Mouse (Mus musculus) midbrain, postnatal 0 days (tissue): ENCODE results near the gene Zfp654. TPM values are rescaled to one million over a fixed set of nuclear protein-coding genes. Genes with fewer than 3 reads are reported as not detected.

Experiments
- ATAC-seq: fragments of 200-750 bp; cut with Nextera tagmentation; 2 replicates; pipeline ENCODE4 v1.8.0; 2017; ENCODE audit warnings: moderate number of reproducible peaks, mild to moderate bottlenecking, moderate TSS enrichment, moderate library complexity; ENCODE audit not compliant: low FRiP score
- DNase-seq: peaks from one replicate; pipeline ENCODE4 v3.0.0-alpha.2; 2015; ENCODE audit warnings: low spot score
- H3K27ac ChIP-seq: fragments of 300-500 bp; sonication (generic); 2 replicates; pipeline ENCODE4 v1.5.1; 2014; ENCODE audit warnings: low read depth, mild to moderate bottlenecking, low read length, mixed read lengths
- H3K27me3 ChIP-seq: fragments of 300-500 bp; sonication (generic); 2 replicates; pipeline ENCODE4 v1.6.1; 2014; ENCODE audit warnings: low read length, control low read depth, mixed read lengths; ENCODE audit not compliant: insufficient read depth
- H3K36me3 ChIP-seq: fragments of 300-500 bp; sonication (generic); 2 replicates; pipeline ENCODE4 v1.6.1; 2014; ENCODE audit warnings: low read length, control low read depth, mixed read lengths; ENCODE audit not compliant: insufficient read depth
- H3K4me1 ChIP-seq: fragments of 300-500 bp; sonication (generic); 2 replicates; pipeline ENCODE4 v1.6.1; 2014; ENCODE audit warnings: mild to moderate bottlenecking, control low read depth, antibody characterized with exemption, low read length, mixed read lengths; ENCODE audit not compliant: insufficient read depth
- H3K4me2 ChIP-seq: fragments of 300-500 bp; sonication (generic); 2 replicates; pipeline ENCODE4 v1.6.1; 2014; ENCODE audit warnings: low read depth, mild to moderate bottlenecking, low read length, mixed read lengths; ENCODE audit not compliant: poor library complexity, severe bottlenecking
- H3K4me3 ChIP-seq: fragments of 300-500 bp; sonication (generic); 2 replicates; pipeline ENCODE4 v1.5.1; 2014; ENCODE audit warnings: low read depth, mild to moderate bottlenecking, low read length, moderate library complexity
- H3K9ac ChIP-seq: fragments of 300-500 bp; sonication (generic); replicated peaks from 2 replicates; pipeline ENCODE4 v1.6.1; 2014; ENCODE audit warnings: mild to moderate bottlenecking, low read length, moderate library complexity, mixed read lengths; ENCODE audit not compliant: poor library complexity, severe bottlenecking
- H3K9me3 ChIP-seq: fragments of 300-500 bp; sonication (generic); 2 replicates; pipeline ENCODE4 v1.6.1; 2016; ENCODE audit warnings: low read length, control low read depth
- CTCF ChIP-seq: IDR thresholded peaks from 2 replicates; pipeline ENCODE4 v1.5.1; 2016; ENCODE audit warnings: antibody characterized with exemption, mild to moderate bottlenecking
- whole genome bisulfite sequencing: fragments of 180-500 bp; shearing (Covaris S2); extraction: QIAGEN DNeasy Blood & Tissue Kit; methylation state at CpG from one replicate; pipeline ENCODE4 v1.1.7; 2014; 5-methylcytosine and 5-hydroxymethylcytosine counted together
- polyA plus RNA-seq: library from polyadenylated mRNA; unstranded; fragments of >200 nt; fragmentation: Nextera tagmentation; extraction: Ambion mirVana; gene quantifications from 2 replicates; pipeline ENCODE4 v1.2.1, GENCODE M21; 2015
- total RNA-seq: library from RNA; depleted of rRNA; stranded (reverse); fragments of >200 nt; gene quantifications from 2 replicates; pipeline ENCODE4 v1.2.3, GENCODE M21; 2014; rRNA removed

Zfp654 gene
- 8.4 and 12.2 TPM in 2 replicates for total RNA-seq
- 2.7 TPM in 2 replicates for polyA plus RNA-seq

DNA sequence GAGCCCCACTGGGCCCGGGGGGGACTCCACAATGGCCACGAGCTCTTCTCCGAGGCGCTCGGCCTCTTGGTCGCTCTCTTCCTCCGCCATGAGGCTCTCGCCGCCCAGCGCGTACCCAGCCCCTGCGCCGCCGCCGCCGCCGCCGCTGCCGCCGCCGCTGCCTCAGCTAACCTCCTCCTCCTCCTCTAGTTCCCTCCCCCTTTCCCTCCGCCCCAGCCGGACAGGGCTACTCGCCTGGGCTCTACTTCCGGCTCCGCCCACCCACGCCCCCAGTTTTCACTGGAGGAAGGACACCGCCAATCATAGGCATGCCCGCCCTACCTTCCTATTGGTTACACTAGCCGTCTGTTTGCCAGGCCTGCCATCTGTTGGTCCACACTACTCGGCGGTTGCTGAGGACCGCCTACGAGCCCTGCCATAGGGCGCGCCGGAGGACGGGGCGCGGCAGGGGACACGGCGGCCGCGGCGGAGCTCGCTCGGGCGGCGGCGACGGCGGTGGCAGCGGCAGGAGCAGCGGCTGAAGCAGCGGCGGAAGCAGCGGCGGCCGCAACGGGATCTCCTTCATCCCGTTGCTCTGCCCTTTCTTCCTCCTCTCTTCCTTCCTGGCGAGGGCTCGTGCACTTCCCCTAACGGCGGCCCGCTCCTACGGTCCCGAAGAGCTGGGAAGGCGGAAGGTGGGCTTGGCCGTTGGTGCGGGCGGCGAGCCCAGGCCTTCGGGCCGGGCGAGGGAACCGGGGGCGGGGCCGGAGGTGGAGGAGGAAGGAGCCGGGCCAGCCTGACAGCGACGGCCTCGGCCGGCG, at the start of gene Zfp654, which contains the start of gene Cggbp1:
Gene Zfp654 (minus strand): TSS at position 90 of the 800 bp plus-strand sequence.
Gene Cggbp1 (plus strand): TSS at position 434 of the 800 bp plus-strand sequence.
- no peaks in the 10 kb centered on the region for H3K9me3 ChIP-seq
- peak within 1 kb of the TSS; percentile 97 for H3K27ac ChIP-seq
- peak; percentile 100 for ATAC-seq
- peak within 1 kb of the TSS; percentile 76 for H3K4me2 ChIP-seq
- DNase-seq = peak; percentile 100
- peaks cover 8% of the 10 kb centered on the region; the same call in 1 of the 2 replicates for H3K4me1 ChIP-seq
- peak within 1 kb of the TSS; percentile 94 for H3K4me3 ChIP-seq
- WGBS = 1% methylated on average over 30 of the region's 85 CpGs
- peak within 1 kb of the TSS; percentile 85 for H3K9ac ChIP-seq
- peaks cover 11% of the 10 kb centered on the region for H3K36me3 ChIP-seq
- peak; percentile 31 for TF ChIP-seq CTCF
- H3K27me3 ChIP-seq = no peaks in the 10 kb centered on the region

DNA sequence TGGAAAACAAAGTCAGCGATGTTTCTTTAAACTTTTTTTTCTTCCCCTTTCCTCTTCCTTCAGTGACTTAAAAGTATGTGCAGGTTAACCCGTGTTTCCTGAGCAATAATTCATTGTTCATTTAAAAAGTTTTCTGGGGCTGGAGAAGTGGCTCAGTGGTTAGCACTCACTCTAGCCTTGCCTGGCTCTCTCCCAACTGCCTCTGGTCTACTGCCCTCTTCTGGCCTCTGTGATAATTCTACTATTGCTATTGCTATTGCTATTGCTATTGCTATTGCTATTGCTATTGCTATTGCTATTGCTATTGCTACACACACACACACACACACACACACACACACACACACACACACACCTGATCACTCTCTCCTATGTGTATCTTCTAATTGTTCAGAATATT, 47.6 kb upstream of the Zfp654 start:
- no peaks in the 10 kb centered on the region for H3K4me1 ChIP-seq
- ATAC-seq (no peak), DNase-seq (no peak)
- no peaks in the 10 kb centered on the region for H3K9me3 ChIP-seq
- no peaks in the 10 kb centered on the region for H3K27me3 ChIP-seq
- 76% methylated on average over 2 of the region's 2 CpGs for WGBS
- H3K27ac ChIP-seq = no peak overlapping the region
- H3K4me2 ChIP-seq = no peak overlapping the region
- TF ChIP-seq CTCF = peak; percentile 37
- no peak overlapping the region for H3K4me3 ChIP-seq
- H3K36me3 ChIP-seq = no peaks in the 10 kb centered on the region
- no peak overlapping the region for H3K9ac ChIP-seq

DNA sequence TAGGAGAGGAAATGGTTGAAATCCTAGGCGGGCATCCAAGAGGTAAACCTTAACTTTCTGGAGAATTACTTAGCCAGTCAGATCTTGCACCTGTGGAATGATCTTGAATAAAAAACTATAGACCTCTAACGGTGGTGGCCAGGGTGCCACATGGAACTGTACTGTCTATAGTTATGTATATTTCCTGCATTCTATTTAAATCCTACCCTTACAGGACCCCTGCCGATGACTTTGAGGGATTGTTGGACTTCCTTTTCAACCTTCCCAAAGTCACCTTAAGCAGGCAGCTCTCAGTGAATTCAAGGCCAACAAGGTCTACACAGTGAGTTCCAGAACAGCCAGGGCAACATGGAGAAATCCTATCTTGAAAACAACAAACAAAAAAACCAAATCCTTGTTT, 38.0 kb upstream of the Zfp654 start:
- H3K27ac ChIP-seq = no peak overlapping the region
- no peaks in the 10 kb centered on the region for H3K36me3 ChIP-seq
- 92% methylated on average over 3 of the region's 3 CpGs for WGBS
- H3K27me3 ChIP-seq = no peaks in the 10 kb centered on the region
- no peak overlapping the region for H3K9ac ChIP-seq
- H3K4me1 ChIP-seq = no peaks in the 10 kb centered on the region
- H3K4me2 ChIP-seq = no peak overlapping the region
- no peak for DNase-seq
- ATAC-seq = no peak
- H3K9me3 ChIP-seq = peaks cover 3% of the 10 kb centered on the region; the same call in 1 of the 2 replicates
- TF ChIP-seq CTCF = no peak
- no peak overlapping the region for H3K4me3 ChIP-seq

DNA sequence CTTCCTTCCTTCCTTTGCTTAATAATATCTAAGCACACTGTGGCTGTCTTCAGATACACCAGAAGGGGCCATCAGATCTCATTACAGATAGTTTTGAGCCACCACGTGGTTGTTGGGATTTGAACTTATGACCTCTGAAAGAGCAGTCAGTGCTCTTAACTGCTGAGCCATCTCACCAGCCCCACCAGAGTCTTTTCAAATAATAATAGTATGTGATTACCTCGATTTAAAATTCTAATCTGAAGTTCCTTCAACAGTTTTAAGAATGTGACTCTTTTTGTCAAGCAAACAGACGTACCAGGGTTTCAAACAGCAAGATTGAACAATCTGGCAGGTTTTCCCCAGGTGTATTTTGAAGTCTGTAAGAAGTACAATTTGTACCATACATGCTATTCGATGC, 34.1 kb upstream of the Zfp654 start:
- no peak for TF ChIP-seq CTCF
- no peak for DNase-seq
- no peak for ATAC-seq
- H3K36me3 ChIP-seq = no peaks in the 10 kb centered on the region
- 39% methylated on average over 4 of the region's 4 CpGs for WGBS
- no peak overlapping the region for H3K27ac ChIP-seq
- no peak overlapping the region for H3K4me3 ChIP-seq
- H3K4me2 ChIP-seq = no peak overlapping the region
- no peaks in the 10 kb centered on the region for H3K27me3 ChIP-seq
- H3K4me1 ChIP-seq = no peaks in the 10 kb centered on the region
- H3K9ac ChIP-seq = no peak overlapping the region
- H3K9me3 ChIP-seq = peaks cover 3% of the 10 kb centered on the region; the same call in 1 of the 2 replicates

DNA sequence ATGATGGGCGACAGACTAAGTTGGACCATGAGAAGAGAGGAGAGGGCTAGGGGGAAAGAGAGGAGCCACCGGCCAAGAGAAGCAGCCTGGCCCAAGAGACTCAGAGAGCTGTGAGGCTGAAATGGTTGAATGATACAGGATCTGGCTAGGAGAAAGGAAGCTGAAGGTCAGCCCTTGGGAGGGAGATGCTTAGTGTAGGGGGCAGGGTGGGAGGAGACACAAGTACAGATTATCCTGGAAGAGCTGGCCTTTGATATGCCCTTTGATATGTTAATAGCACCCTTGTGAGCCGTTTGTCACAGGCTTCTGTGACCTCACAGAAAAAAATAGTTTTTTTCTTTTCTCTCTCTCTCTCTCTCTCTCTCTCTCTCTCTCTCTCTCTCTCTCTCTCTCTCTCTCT, 33.7 kb upstream of the Zfp654 start:
- ATAC-seq = no peak

DNA sequence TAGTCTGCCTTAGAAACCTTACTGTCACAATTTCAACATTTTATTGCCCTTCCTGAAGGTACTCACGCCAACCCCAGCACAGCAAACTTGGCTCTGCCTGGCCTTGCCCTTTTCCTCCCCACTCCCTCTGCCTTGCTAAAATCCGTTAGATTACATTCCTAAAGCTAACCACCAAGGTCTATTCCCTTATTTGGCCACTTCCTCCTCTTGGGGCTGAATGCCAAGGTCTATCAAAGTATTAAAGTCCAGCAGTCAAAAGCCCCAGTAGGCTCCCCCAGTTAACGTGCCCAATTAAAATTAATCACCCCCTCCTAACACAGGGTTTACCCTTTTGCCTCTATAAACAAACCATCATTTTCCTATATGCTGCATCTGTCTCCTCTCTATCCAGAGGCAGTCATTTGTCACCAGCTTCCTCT, 33.0 kb upstream of the Zfp654 start:
- H3K27ac ChIP-seq = no peak overlapping the region
- H3K4me2 ChIP-seq = no peak overlapping the region
- H3K4me1 ChIP-seq = no peaks in the 10 kb centered on the region
- WGBS = 42% methylated on average over 3 of the region's 3 CpGs
- no peak for TF ChIP-seq CTCF
- ATAC-seq = no peak
- H3K9me3 ChIP-seq = peaks cover 3% of the 10 kb centered on the region; the same call in 1 of the 2 replicates
- H3K27me3 ChIP-seq = no peaks in the 10 kb centered on the region
- H3K36me3 ChIP-seq = no peaks in the 10 kb centered on the region
- H3K9ac ChIP-seq = no peak overlapping the region
- DNase-seq = no peak
- no peak overlapping the region for H3K4me3 ChIP-seq

More for the DNA sequence above, 33.7 kb upstream of the Zfp654 start:
- no peak for DNase-seq
- H3K4me3 ChIP-seq = no peak overlapping the region
- no peak for TF ChIP-seq CTCF
- no peaks in the 10 kb centered on the region for H3K4me1 ChIP-seq
- peaks cover 3% of the 10 kb centered on the region; the same call in 1 of the 2 replicates for H3K9me3 ChIP-seq
- H3K9ac ChIP-seq = no peak overlapping the region
- H3K27me3 ChIP-seq = no peaks in the 10 kb centered on the region
- no peaks in the 10 kb centered on the region for H3K36me3 ChIP-seq
- no peak overlapping the region for H3K4me2 ChIP-seq
- no peak overlapping the region for H3K27ac ChIP-seq
- WGBS = 13% methylated on average over 3 of the region's 3 CpGs
